In the genomic region with DNA sequence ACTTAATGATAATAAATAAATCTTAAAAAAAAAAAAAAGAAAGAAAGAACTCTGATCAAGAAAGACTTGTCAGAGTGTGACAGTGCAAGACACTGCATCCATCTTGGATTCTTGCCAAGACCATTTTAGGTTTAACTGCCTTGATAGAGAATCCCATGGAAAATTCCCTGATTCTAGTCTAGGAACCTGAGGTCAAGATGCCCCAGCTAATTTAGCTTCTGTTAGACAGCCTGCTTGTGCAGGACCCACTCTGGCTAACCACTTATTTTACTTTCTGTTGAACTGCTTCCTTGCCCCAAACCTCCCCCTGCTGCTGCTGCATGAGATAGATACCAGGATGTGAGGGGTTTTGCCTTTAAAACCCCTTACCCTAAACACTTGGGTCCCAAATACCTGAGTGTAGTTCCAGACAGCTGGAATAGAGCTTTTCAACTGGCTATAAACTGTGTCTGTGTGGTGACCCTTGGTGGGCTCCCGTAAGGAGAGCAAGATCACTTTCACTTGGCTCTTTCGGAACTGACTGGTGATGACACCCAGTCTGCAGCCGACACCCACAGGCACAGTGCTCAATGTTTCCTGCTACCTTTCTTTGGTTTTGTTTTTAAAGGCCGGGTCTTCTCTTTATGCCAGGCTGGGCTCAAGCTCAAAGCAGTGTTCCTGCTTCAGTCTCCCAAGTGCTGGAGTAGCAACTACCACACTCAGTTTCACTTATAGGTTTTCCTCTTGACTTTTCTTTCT, we compare ENCODE assay signal across 38 mouse cellular contexts. TPM values are rescaled to one million over a fixed set of nuclear protein-coding genes. Genes with fewer than 3 reads are reported as not detected.
DNase-seq lines count a peak whose midpoint lies in the region; ATAC-seq and TF ChIP-seq lines count a peak whose summit lies in the region.
"Had no signal": no experiment of that assay in that cellular context is flagged by ENCODE, and none has a peak within 500 bp of the region (broad histone marks: within the 10 kb centered on the region; RNA-seq: fewer than 3 reads in every experiment).

No protein-coding gene starts in this region.

- WGBS in kidney, adult 2 months = 75% methylated on average over 4 of the region's 4 CpGs
- 80% methylated on average over 4 of the region's 4 CpGs for WGBS in spleen, adult 2 months

- ATAC-seq in activated CD4-positive, CD25-positive, alpha-beta regulatory T cell, adult 4 months = peak; percentile 77
- no peak for ATAC-seq in megakaryocyte, adult 5-6 weeks (ENCODE audit: poor library complexity, severe bottlenecking)
- ATAC-seq: forebrain, embryonic 13.5 days; midbrain, embryonic 15.5 days; Patski had no signal

- DNase-seq in kidney, adult 2 months = peak; percentile 24
- DNase-seq in kidney, postnatal 36 days = no peak
- no peak for DNase-seq in spleen, adult 2 months (ENCODE audit: low read depth in 1 of 2, low spot score in 2 of 2)
- no peak for DNase-seq in spleen, postnatal 4 days (ENCODE audit: low spot score in 2 of 2)
- DNase-seq in right cerebral cortex, postnatal 14 days = no peak
- DNase-seq: cerebellum, adult 9-10 months; cerebellum, postnatal 36 days; heart, adult 2 months; heart, postnatal 4 days; kidney, adult 18-20 months; kidney, postnatal 10 days; lung, postnatal 4 days; spleen, adult 18-20 months; thymus, adult 2 months; thymus, postnatal 4 days had no signal

- no peak for TF ChIP-seq CTCF in kidney, adult 2 months (conservative IDR thresholded peaks at IDR 0.05; ENCODE audit: insufficient read depth, insufficient read length, low read depth, low read length)
- no peak for TF ChIP-seq CTCF in spleen, adult 2 months (IDR thresholded peaks at IDR 0.05; ENCODE audit: extremely low read depth, insufficient read depth, insufficient read length, insufficient replicate concordance)

- no peaks in the 10 kb centered on the region; the same call in 1 of the 2 replicates for H3K36me3 ChIP-seq in kidney, adult 2 months (ENCODE audit: control insufficient read depth, insufficient read depth, low read length)
- peaks cover 13% of the 10 kb centered on the region for H3K36me3 ChIP-seq in spleen, adult 2 months (ENCODE audit: control insufficient read depth, insufficient read depth, low read length)

- no peak overlapping the region for H3K27ac ChIP-seq in kidney, adult 2 months (ENCODE audit: insufficient read depth, low read depth, low read length)
- H3K27ac ChIP-seq in spleen, adult 2 months (ENCODE audit: insufficient read depth, low read length) = 0 out of 2 replicates have a peak overlapping the region, but pooled peaks have one; percentile 35
- H3K27ac ChIP-seq: forebrain, embryonic 13.5 days; heart, adult 2 months; hindbrain, embryonic 13.5 days; midbrain, embryonic 15.5 days had no signal

- H3K27me3 ChIP-seq in kidney, adult 2 months (replicated peaks; ENCODE audit: control insufficient read depth, insufficient read depth, low read length) = no peaks in the 10 kb centered on the region
- no peaks in the 10 kb centered on the region for H3K27me3 ChIP-seq in spleen, adult 2 months (ENCODE audit: control insufficient read depth, insufficient read depth, low read length)
- H3K27me3 ChIP-seq: forebrain, embryonic 13.5 days; heart, embryonic 12.5 days; hindbrain, embryonic 13.5 days; midbrain, embryonic 15.5 days; Patski had no signal

- no peak overlapping the region for H3K4me3 ChIP-seq in kidney, adult 2 months (ENCODE audit: insufficient read depth, low read depth, low read length)
- no peak overlapping the region for H3K4me3 ChIP-seq in spleen, adult 2 months (ENCODE audit: extremely low read depth, insufficient read depth, insufficient read length)
- H3K4me3 ChIP-seq: forebrain, embryonic 13.5 days; heart, adult 2 months; heart, embryonic 12.5 days; hindbrain, embryonic 13.5 days; midbrain, embryonic 15.5 days had no signal

- no peak for TF ChIP-seq POLR2A in kidney, adult 2 months (IDR thresholded peaks at IDR 0.05; ENCODE audit: low read depth, low read length)
- no peak for TF ChIP-seq POLR2A in spleen, adult 2 months (IDR thresholded peaks at IDR 0.05; ENCODE audit: low read depth, low read length)

- peaks cover 3% of the 10 kb centered on the region; the same call in 1 of the 2 replicates for H3K4me1 ChIP-seq in kidney, adult 2 months (ENCODE audit: control insufficient read depth, insufficient read depth, low read length)
- no peaks in the 10 kb centered on the region for H3K4me1 ChIP-seq in spleen, adult 2 months (ENCODE audit: control insufficient read depth, insufficient read depth, insufficient read length)
- H3K4me1 ChIP-seq: forebrain, embryonic 13.5 days; hindbrain, embryonic 13.5 days; midbrain, embryonic 15.5 days had no signal

RNA-seq across cellular contexts. Expression of gene Pisd, which starts 17.6 kb away (rescaled TPM):
- polyA plus RNA-seq in kidney, adult 2 months (2012; rRNA removed) = 54.8 and 60.4 TPM in 2 replicates
- 32.3 and 38.5 TPM in 2 replicates for polyA plus RNA-seq in spleen, adult 2 months (2012; rRNA removed)
- 10 to 100 TPM; 61.6 to 72.1 TPM for polyA plus RNA-seq in activated CD4-positive, CD25-positive, alpha-beta regulatory T cell, adult 4 months (2017; shearing (Covaris generic))
- total RNA-seq in megakaryocyte, adult 5-6 weeks (2015) = 51.6 and 52.1 TPM in 2 replicates
- 69.5 and 81.6 TPM in 2 replicates for total RNA-seq in megakaryocyte, adult 5-6 weeks (2017)

RNA-seq across cellular contexts. Expression of gene Gm20671, which starts 59.1 kb away (rescaled TPM):
- polyA plus RNA-seq in kidney, adult 2 months (2012; rRNA removed) = 2.8 and 8.3 TPM in 2 replicates
- polyA plus RNA-seq in spleen, adult 2 months (2012; rRNA removed) = 5.9 and 16.0 TPM in 2 replicates
- not detected for polyA plus RNA-seq in activated CD4-positive, CD25-positive, alpha-beta regulatory T cell, adult 4 months (2017; shearing (Covaris generic))
- total RNA-seq in megakaryocyte, adult 5-6 weeks (2015) = not detected in 2 replicates
- total RNA-seq in megakaryocyte, adult 5-6 weeks (2017) = 1.2 TPM in 1 of 2 replicates, not detected in the other
- total RNA-seq: adrenal gland, adult 18-20 months; ES-E14; gastrocnemius, postnatal 4 days; heart, postnatal 4 days; layer of hippocampus, adult 18-20 months; layer of hippocampus, postnatal 10 days; left cerebral cortex, adult 18-20 months; left cerebral cortex, postnatal 14 days had no signal
- polyA plus RNA-seq: embryonic facial prominence, embryonic 11.5 days; forebrain, embryonic 13.5 days; frontal cortex, adult 2 months; heart, embryonic 12.5 days; heart, postnatal 0 days; hindbrain, embryonic 13.5 days; intestine, embryonic 14.5 days; limb, embryonic 11.5 days; liver, embryonic 11.5 days; liver, embryonic 16.5 days; lung, embryonic 16.5 days; midbrain, embryonic 15.5 days; neural tube, embryonic 11.5 days; Patski had no signal
